Mouse (Mus musculus) heart, postnatal 0 days (tissue): ENCODE results near the gene Myzap.

ENCODE experiments used
- CTCF ChIP-seq: IDR thresholded peaks from 2 replicates; pipeline ENCODE4 v1.5.1; 2016; ENCODE audit warnings: antibody characterized with exemption, control low read depth, low read depth
- EP300 ChIP-seq: IDR thresholded peaks from 2 replicates; pipeline ENCODE4 v1.6.1; 2016; ENCODE audit warnings: antibody characterized with exemption, low read depth

DNA sequence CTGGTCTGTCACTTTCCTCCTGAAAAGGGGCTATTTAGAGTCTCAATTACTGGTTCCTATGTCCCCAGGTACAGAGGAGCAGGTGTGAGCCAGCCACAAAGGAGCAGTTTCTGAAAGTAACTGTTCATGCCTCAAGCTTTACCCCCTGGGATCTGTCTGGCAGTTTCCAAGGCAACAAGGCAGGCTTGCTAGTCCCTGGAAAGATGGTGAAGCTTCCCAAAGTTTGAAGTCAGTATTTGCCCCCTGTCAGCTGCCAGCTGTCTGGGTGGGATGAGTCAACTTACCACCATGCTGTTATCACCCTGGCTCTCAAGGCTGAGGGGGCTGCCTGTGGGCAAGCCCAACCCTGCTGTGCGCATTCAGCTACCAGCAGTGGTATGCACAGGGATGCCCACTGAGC is 44.7 kb upstream of the Myzap start:
- no peak for TF ChIP-seq CTCF
- no peak for TF ChIP-seq EP300
